Mouse (Mus musculus) neural tube, postnatal 0 days (tissue): Measurements from ENCODE around the gene Casp2. TPM values are rescaled to one million over a fixed set of nuclear protein-coding genes. Genes with fewer than 3 reads are reported as not detected.

Experiments
- polyA plus RNA-seq: library from polyadenylated mRNA; unstranded; fragments of >200 nt; fragmentation: Nextera tagmentation; extraction: Ambion mirVana; gene quantifications from 2 replicates; pipeline ENCODE4 v1.2.1, GENCODE M21; 2015

Casp2 gene
- polyA plus RNA-seq, result 13.0 and 13.9 TPM in 2 replicates

GRCm38 (mm10) chr6:42264626-42265312, at the start of gene Casp2:
Gene Casp2 (plus strand): TSS chr6:42264985.

GRCm38 (mm10) chr6:42215028-42215427, 49.8 kb upstream of the Casp2 start, which contains the start of gene Tas2r144:
Gene Tas2r144 (plus strand): TSS chr6:42215328.

GRCm38 (mm10) chr6:42245711-42246353, 19.0 kb upstream of the Casp2 start, which contains the start of gene Gstk1:
Gene Gstk1 (plus strand): TSS chr6:42245935.

GRCm38 (mm10) chr6:42261524-42262170, 3.1 kb upstream of the Casp2 start, which contains the start of gene Tmem139:
Gene Tmem139 (plus strand): TSS chr6:42261970.

GRCm38 (mm10) chr6:42286448-42286847, 21.7 kb downstream of the Casp2 start, which contains the start of gene Clcn1:
Gene Clcn1 (plus strand): TSS chr6:42286685.

GRCm38 (mm10) chr6:42324482-42325267, 59.9 kb downstream of the Casp2 start, which contains the start of gene Fam131b:
Gene Fam131b (minus strand): TSS chr6:42324643.

Other genes starting within 250 kb of the Casp2 start
- not detected in 2 replicates for gene Sva, start 226.6 kb upstream of the Casp2 start, polyA plus RNA-seq
- gene Tas2r139, start 124.0 kb upstream of the Casp2 start, polyA plus RNA-seq, result not detected in 2 replicates
- gene Tas2r144, start 49.7 kb upstream of the Casp2 start, polyA plus RNA-seq, result not detected in 2 replicates
- gene Gstk1, start 19.1 kb upstream of the Casp2 start, polyA plus RNA-seq, result 21.2 and 23.7 TPM in 2 replicates
- gene Tmem139, start 3.0 kb upstream of the Casp2 start, polyA plus RNA-seq, result not detected in 2 replicates
- gene Clcn1, start 21.7 kb downstream of the Casp2 start, polyA plus RNA-seq, result 0.31 and 0.71 TPM in 2 replicates
- 6.6 and 7.7 TPM in 2 replicates for gene Fam131b, start 59.7 kb downstream of the Casp2 start, polyA plus RNA-seq
- 60.1 and 68.6 TPM in 2 replicates for gene Zyx, start 84.6 kb downstream of the Casp2 start, polyA plus RNA-seq
- gene Epha1, start 108.3 kb downstream of the Casp2 start, polyA plus RNA-seq, result 0.40 and 0.52 TPM in 2 replicates
- not detected in 2 replicates for gene Tas2r143, start 135.3 kb downstream of the Casp2 start, polyA plus RNA-seq
- gene Tas2r135, start 140.4 kb downstream of the Casp2 start, polyA plus RNA-seq, result not detected in 2 replicates
- gene Tas2r126, start 169.6 kb downstream of the Casp2 start, polyA plus RNA-seq, result not detected in 2 replicates
- gene Olfr458, start 200.2 kb downstream of the Casp2 start, polyA plus RNA-seq, result not detected in 2 replicates
- gene Olfr457, start 211.3 kb downstream of the Casp2 start, polyA plus RNA-seq, result not detected in 2 replicates
- not detected in 2 replicates for gene Olfr456, start 222.2 kb downstream of the Casp2 start, polyA plus RNA-seq